Mouse (Mus musculus) yolk sac, embryonic 10.5 days (tissue): ENCODE measurements around the gene Gfy.
"Not testable (repeated sequence)": the region's sequence is repeated elsewhere in the genome, so short reads cannot be mapped to it uniquely, and the experiment has no call there.

ENCODE experiments used
- DNase-seq: peaks from one replicate; pipeline ENCODE4 v3.0.0-alpha.2; 2017; ENCODE audit warnings: low spot score

The Gfy gene

GRCm38 (mm10) chr7:45166950-45167401, 12.4 kb downstream of the Gfy start:
- DNase-seq, result no peak

GRCm38 (mm10) chr7:45165701-45166100, 13.7 kb downstream of the Gfy start:
- DNase-seq, result no peak

- no peak for DNase-seq
Observed at GRCm38 (mm10) chr7:45164833-45165232, 14.5 kb downstream of the Gfy start.

- no peak for DNase-seq
Observed at GRCm38 (mm10) chr7:45163735-45164490, 15.5 kb downstream of the Gfy start, which contains the start of gene Slc17a7. Gene Slc17a7 (plus strand): TSS chr7:45163949.

GRCm38 (mm10) chr7:45162996-45163615, 16.3 kb downstream of the Gfy start:
- no peak for DNase-seq

- DNase-seq, result no peak
Observed at GRCm38 (mm10) chr7:45162551-45162950, 16.8 kb downstream of the Gfy start.

- peak; percentile 89 for DNase-seq
Observed at GRCm38 (mm10) chr7:45161612-45162473, 17.5 kb downstream of the Gfy start.

GRCm38 (mm10) chr7:45160866-45161265, 18.5 kb downstream of the Gfy start:
- DNase-seq, result no peak

- no peak for DNase-seq
Observed at GRCm38 (mm10) chr7:45160316-45160800, 19.0 kb downstream of the Gfy start.

- no peak for DNase-seq
Observed at GRCm38 (mm10) chr7:45158991-45159390, 20.4 kb downstream of the Gfy start.

GRCm38 (mm10) chr7:45157459-45157858, 21.9 kb downstream of the Gfy start:
- no peak for DNase-seq

- no peak for DNase-seq
Observed at GRCm38 (mm10) chr7:45156206-45156605, 23.2 kb downstream of the Gfy start.

- no peak for DNase-seq
Observed at GRCm38 (mm10) chr7:45155590-45155989, 23.8 kb downstream of the Gfy start.

- no peak for DNase-seq
Observed at GRCm38 (mm10) chr7:45154993-45155514, 24.3 kb downstream of the Gfy start.

- DNase-seq, result peak; percentile 97
Observed at GRCm38 (mm10) chr7:45154096-45154992, 25.0 kb downstream of the Gfy start, which contains the start of the genes Pih1d1 and Aldh16a1. Gene Pih1d1 (plus strand): TSS chr7:45154303. Gene Aldh16a1 (minus strand): TSS chr7:45154584.

GRCm38 (mm10) chr7:45153586-45153985, 25.8 kb downstream of the Gfy start:
- DNase-seq, result no peak

GRCm38 (mm10) chr7:45153052-45153451, 26.3 kb downstream of the Gfy start:
- DNase-seq, result not testable (repeated sequence)

- no peak for DNase-seq
Observed at GRCm38 (mm10) chr7:45151303-45151702, 28.1 kb downstream of the Gfy start.

- no peak for DNase-seq
Observed at GRCm38 (mm10) chr7:45150321-45150720, 29.0 kb downstream of the Gfy start.

GRCm38 (mm10) chr7:45149545-45149944, 29.8 kb downstream of the Gfy start:
- DNase-seq, result no peak
